Mouse (Mus musculus) bone marrow macrophage, adult 2 months (primary cell): ENCODE measurements at regions not wholly inside any gene's neighbourhood (a gene's known extent, or its start where the extent isn't known, plus 50 kb on each side); places are given as distances from the start of the nearest gene placed in this dataset.

Experiments used
- CTCF ChIP-seq: IDR thresholded peaks from 2 replicates; pipeline ENCODE4 v1.5.1; 2012; ENCODE audit warnings: low read depth, mild to moderate bottlenecking, low read length, moderate library complexity
- POLR2A ChIP-seq: IDR thresholded peaks from 2 replicates; pipeline ENCODE4 v1.6.1; 2012; ENCODE audit warnings: mild to moderate bottlenecking, low read depth, low read length, borderline replicate concordance

DNA sequence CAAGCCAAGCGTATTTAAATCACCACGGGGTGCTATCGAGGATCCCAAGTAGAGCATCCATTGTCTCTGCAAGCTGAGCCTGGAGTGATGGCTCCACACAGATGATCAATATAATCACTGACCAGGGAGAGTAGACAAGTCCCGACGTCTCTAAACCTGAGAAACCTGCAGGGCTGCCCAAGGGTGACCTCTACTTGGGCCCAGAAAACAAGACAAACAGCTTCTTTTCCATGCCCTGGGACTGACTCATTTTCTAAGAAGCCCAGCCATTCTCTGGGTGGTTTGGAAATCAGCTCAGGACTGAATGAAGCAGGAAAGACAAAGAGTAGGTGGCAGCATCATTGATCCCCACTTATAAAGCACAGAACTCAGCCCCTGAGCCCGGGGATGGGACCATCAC is 221.5 kb downstream of the 4933412E24Rik start:
- TF ChIP-seq CTCF = no peak
- TF ChIP-seq POLR2A = no peak
